ENCODE assay signal across 12 mouse cellular contexts in genomic region chr3:66325486-66325951, GRCm38 (mm10). TPM values are rescaled to one million over a fixed set of nuclear protein-coding genes. Genes with fewer than 3 reads are reported as not detected.
DNase-seq lines count a peak whose midpoint lies in the region; ATAC-seq lines count a peak whose summit lies in the region.
"Had no signal": no experiment of that assay in that cellular context is flagged by ENCODE, and none has a peak within 500 bp of the region (broad histone marks: within the 10 kb centered on the region; RNA-seq: fewer than 3 reads in every experiment).

No protein-coding gene starts in this region.

- ATAC-seq in embryonic facial prominence, embryonic 11.5 days (replicated peaks; ENCODE audit: insufficient number of reproducible peaks, low FRiP score, low TSS enrichment, low read depth): peak; percentile 86
- ATAC-seq in hindbrain, embryonic 14.5 days (ENCODE audit: low FRiP score): peak; percentile 95
- peak; percentile 93 for ATAC-seq in neural tube, embryonic 11.5 days (ENCODE audit: insufficient read depth, low FRiP score, low TSS enrichment)
- no peak for ATAC-seq in megakaryocyte-erythroid progenitor cell, adult 5-6 weeks (replicated peaks; ENCODE audit: low FRiP score, low TSS enrichment, poor library complexity, severe bottlenecking)
- ATAC-seq: Patski had no signal

- no peak overlapping the region for H3K9ac ChIP-seq in embryonic facial prominence, embryonic 11.5 days (replicated peaks; ENCODE audit: low read length)
- H3K9ac ChIP-seq in hindbrain, embryonic 14.5 days: no peak overlapping the region
- H3K9ac ChIP-seq in neural tube, embryonic 11.5 days (ENCODE audit: low read length): peak overlapping the region; percentile 26; the same call in 1 of the 2 replicates
- H3K9ac ChIP-seq: stomach, embryonic 15.5 days had no signal

- H3K27me3 ChIP-seq in embryonic facial prominence, embryonic 11.5 days (ENCODE audit: control insufficient read depth, insufficient read depth, low read length): no peaks in the 10 kb centered on the region
- no peaks in the 10 kb centered on the region for H3K27me3 ChIP-seq in hindbrain, embryonic 14.5 days (ENCODE audit: control insufficient read depth, insufficient read depth, low read length)
- no peaks in the 10 kb centered on the region for H3K27me3 ChIP-seq in neural tube, embryonic 11.5 days (ENCODE audit: control insufficient read depth, insufficient read depth, low read length)
- H3K27me3 ChIP-seq: Patski; stomach, embryonic 15.5 days had no signal

- no peaks in the 10 kb centered on the region for H3K9me3 ChIP-seq in embryonic facial prominence, embryonic 11.5 days (replicated peaks; ENCODE audit: control insufficient read depth, low read length)
- no peaks in the 10 kb centered on the region for H3K9me3 ChIP-seq in hindbrain, embryonic 14.5 days (ENCODE audit: control insufficient read depth, low read length)
- H3K9me3 ChIP-seq in neural tube, embryonic 11.5 days (ENCODE audit: control insufficient read depth, low read length): no peaks in the 10 kb centered on the region
- H3K9me3 ChIP-seq: heart, embryonic 10.5 days; stomach, embryonic 15.5 days had no signal

- H3K4me3 ChIP-seq in embryonic facial prominence, embryonic 11.5 days (ENCODE audit: low read depth, low read length): no peak overlapping the region
- H3K4me3 ChIP-seq in hindbrain, embryonic 14.5 days (replicated peaks; ENCODE audit: low read length): no peak overlapping the region
- no peak overlapping the region for H3K4me3 ChIP-seq in neural tube, embryonic 11.5 days (ENCODE audit: low read depth, low read length)
- H3K4me3 ChIP-seq: heart, embryonic 10.5 days; stomach, embryonic 15.5 days had no signal

- no peaks in the 10 kb centered on the region for H3K36me3 ChIP-seq in embryonic facial prominence, embryonic 11.5 days (replicated peaks; ENCODE audit: control insufficient read depth, insufficient read depth, low read depth, low read length)
- no peaks in the 10 kb centered on the region for H3K36me3 ChIP-seq in hindbrain, embryonic 14.5 days (replicated peaks; ENCODE audit: control insufficient read depth, insufficient read depth)
- H3K36me3 ChIP-seq in neural tube, embryonic 11.5 days (ENCODE audit: control insufficient read depth, insufficient read depth, low read length): no peaks in the 10 kb centered on the region
- H3K36me3 ChIP-seq: heart, embryonic 10.5 days; stomach, embryonic 15.5 days had no signal

- no peaks in the 10 kb centered on the region for H3K4me1 ChIP-seq in embryonic facial prominence, embryonic 11.5 days (ENCODE audit: control insufficient read depth, insufficient read depth, low read length)
- peaks cover 12% of the 10 kb centered on the region; the same call in 1 of the 2 replicates for H3K4me1 ChIP-seq in hindbrain, embryonic 14.5 days (replicated peaks; ENCODE audit: control insufficient read depth, insufficient read depth, low read length)
- H3K4me1 ChIP-seq in neural tube, embryonic 11.5 days (ENCODE audit: control insufficient read depth, insufficient read depth, low read length): no peaks in the 10 kb centered on the region
- H3K4me1 ChIP-seq: heart, embryonic 10.5 days; stomach, embryonic 15.5 days had no signal

- H3K4me2 ChIP-seq in embryonic facial prominence, embryonic 11.5 days (ENCODE audit: low read depth, low read length): no peak overlapping the region
- H3K4me2 ChIP-seq in hindbrain, embryonic 14.5 days (replicated peaks): no peak overlapping the region
- no peak overlapping the region for H3K4me2 ChIP-seq in neural tube, embryonic 11.5 days (ENCODE audit: low read depth)
- H3K4me2 ChIP-seq: stomach, embryonic 15.5 days had no signal

- DNase-seq in layer of hippocampus, postnatal 10 days (ENCODE audit: low spot score in 2 of 2): peak; percentile 60 to 62
- no peak for DNase-seq in layer of hippocampus, adult 8-10 months (ENCODE audit: low spot score in 2 of 2)
- DNase-seq in embryonic facial prominence, embryonic 11.5 days (ENCODE audit: low spot score): no peak
- DNase-seq in hindbrain, embryonic 14.5 days (ENCODE audit: low spot score): peak; percentile 64
- peak; percentile 68 for DNase-seq in neural tube, embryonic 11.5 days (ENCODE audit: low spot score)
- DNase-seq in T-cell, adult 2 months (ENCODE audit: low spot score): no peak
- no peak for DNase-seq in adrenal gland, adult 2 months
- DNase-seq: adrenal gland, postnatal 36 days had no signal

- H3K27ac ChIP-seq in embryonic facial prominence, embryonic 11.5 days (replicated peaks; ENCODE audit: low read depth, low read length): no peak overlapping the region
- peak overlapping the region; percentile 58 for H3K27ac ChIP-seq in hindbrain, embryonic 14.5 days
- H3K27ac ChIP-seq in neural tube, embryonic 11.5 days (ENCODE audit: low read depth, low read length): peak overlapping the region; percentile 88
- H3K27ac ChIP-seq: heart, embryonic 10.5 days; stomach, embryonic 15.5 days had no signal

- WGBS in embryonic facial prominence, embryonic 11.5 days: 70% methylated on average over 5 of the region's 5 CpGs
- WGBS in hindbrain, embryonic 14.5 days: 11% methylated on average over 5 of the region's 5 CpGs
- WGBS in neural tube, embryonic 11.5 days: 40% methylated on average over 5 of the region's 5 CpGs

RNA-seq across cellular contexts. Expression of gene Veph1, which starts 28.9 kb away (rescaled TPM):
- 1 to 10 TPM; 2.2 TPM for total RNA-seq in layer of hippocampus, postnatal 10 days (2021)
- under 1 TPM in 2 of 4 experiments, not detected in 2; 0.16 to 0.24 TPM for total RNA-seq in layer of hippocampus, adult 8-10 months (2022)
- 3.9 and 5.5 TPM in 2 replicates for polyA plus RNA-seq in embryonic facial prominence, embryonic 11.5 days (2014; fragmentation: Nextera tagmentation; extraction: Ambion mirVana)
- polyA plus RNA-seq in hindbrain, embryonic 14.5 days (2014; fragmentation: Nextera tagmentation; extraction: Ambion mirVana): 2.0 and 2.7 TPM in 2 replicates
- polyA plus RNA-seq in neural tube, embryonic 11.5 days (2014; fragmentation: Nextera tagmentation; extraction: Ambion mirVana): 4.4 and 4.9 TPM in 2 replicates
- not detected in 2 replicates for total RNA-seq in megakaryocyte-erythroid progenitor cell, adult 5-6 weeks (2014; fragmentation: Nextera tagmentation)
- not detected in 2 replicates for total RNA-seq in megakaryocyte-erythroid progenitor cell, adult 5-6 weeks (2017)
- under 1 TPM in 1 of 2 experiments, not detected in 1; 0.09 TPM for total RNA-seq in adrenal gland, adult 2 months (2021)
- polyA plus RNA-seq in adrenal gland, adult 2 months (2012; rRNA removed): not detected in 2 replicates
- total RNA-seq: adrenal gland, postnatal 36 days had no signal

Comparison
In these comparisons a context has a peak if more than half of its experiments do, and no peak if none do; other contexts are left out.
1. DNase-seq: peak in layer of hippocampus, postnatal 10 days (2 of 2), hindbrain, embryonic 14.5 days (single experiment) and neural tube, embryonic 11.5 days (single experiment); none in layer of hippocampus, adult 8-10 months (0 of 2), embryonic facial prominence, embryonic 11.5 days (single experiment), T-cell, adult 2 months (single experiment) and adrenal gland, adult 2 months (single experiment).